Mouse (Mus musculus) left cerebral cortex, postnatal 4 days (tissue): ENCODE measurements at regions not wholly inside any gene's neighbourhood (a gene's known extent, or its start where the extent isn't known, plus 50 kb on each side); places are given as distances from the start of the nearest gene placed in this dataset.

Experiments
- DNase-seq: peaks from one replicate; pipeline ENCODE4 v3.0.0-alpha.2; 2022
- intact Hi-C: fragments of 180-260 bp; cut with DNase I; formaldehyde crosslinking; loops from one replicate; pipeline ENCODE4 v1.15.1; 2025

- intact Hi-C loops = no loop called here
- no peak for DNase-seq
These were observed 340.6 kb upstream of the Tbx3 start for GRCm38 (mm10) chr5:119329860-119330259.

- no peak for DNase-seq
- intact Hi-C loops = no loop called here
These were observed 339.0 kb upstream of the Tbx3 start for GRCm38 (mm10) chr5:119331461-119331860.

- DNase-seq = no peak
- intact Hi-C loops = no loop called here
These were observed 337.8 kb upstream of the Tbx3 start for GRCm38 (mm10) chr5:119332621-119333020.

GRCm38 (mm10) chr5:119335211-119335610 lies 335.3 kb upstream of the Tbx3 start:
- DNase-seq = no peak
- intact Hi-C loops = no loop called here

GRCm38 (mm10) chr5:119335979-119336378 lies 334.5 kb upstream of the Tbx3 start:
- intact Hi-C loops = no loop called here
- no peak for DNase-seq

GRCm38 (mm10) chr5:119337739-119338138 lies 332.7 kb upstream of the Tbx3 start:
- intact Hi-C loops = no loop called here

GRCm38 (mm10) chr5:119338711-119339110 lies 331.8 kb upstream of the Tbx3 start:
- intact Hi-C loops = no loop called here
- DNase-seq = no peak

More at GRCm38 (mm10) chr5:119337739-119338138, 332.7 kb upstream of the Tbx3 start:
- DNase-seq = no peak

- DNase-seq = no peak
- intact Hi-C loops = no loop called here
These were observed 322.2 kb upstream of the Tbx3 start for GRCm38 (mm10) chr5:119348303-119348702.

GRCm38 (mm10) chr5:119349395-119349794 lies 321.1 kb upstream of the Tbx3 start:
- DNase-seq = peak; percentile 24
- intact Hi-C loops = no loop called here

- intact Hi-C loops = no loop called here
- no peak for DNase-seq
These were observed 320.0 kb upstream of the Tbx3 start for GRCm38 (mm10) chr5:119350325-119350915.

GRCm38 (mm10) chr5:119355471-119355870 lies 315.0 kb upstream of the Tbx3 start:
- no peak for DNase-seq
- intact Hi-C loops = no loop called here

- intact Hi-C loops = no loop called here
These were observed 314.4 kb upstream of the Tbx3 start for GRCm38 (mm10) chr5:119356051-119356450.

GRCm38 (mm10) chr5:119359709-119360108 lies 310.8 kb upstream of the Tbx3 start:
- intact Hi-C loops = no loop called here
- DNase-seq = no peak

More at GRCm38 (mm10) chr5:119356051-119356450, 314.4 kb upstream of the Tbx3 start:
- DNase-seq = no peak

- intact Hi-C loops = no loop called here
- no peak for DNase-seq
These were observed 310.1 kb upstream of the Tbx3 start for GRCm38 (mm10) chr5:119360351-119360750.

GRCm38 (mm10) chr5:119361406-119362044 lies 308.9 kb upstream of the Tbx3 start:
- no peak for DNase-seq
- intact Hi-C loops = no loop called here

- DNase-seq = no peak
- intact Hi-C loops = no loop called here
These were observed 308.0 kb upstream of the Tbx3 start for GRCm38 (mm10) chr5:119362452-119362851.

GRCm38 (mm10) chr5:119364250-119364649 lies 306.2 kb upstream of the Tbx3 start:
- intact Hi-C loops = no loop called here
- no peak for DNase-seq

GRCm38 (mm10) chr5:119365157-119365556 lies 305.3 kb upstream of the Tbx3 start:
- intact Hi-C loops = no loop called here
- DNase-seq = no peak

- DNase-seq = no peak
- intact Hi-C loops = no loop called here
These were observed 304.2 kb upstream of the Tbx3 start for GRCm38 (mm10) chr5:119366296-119366695.

GRCm38 (mm10) chr5:119370481-119370880 lies 300.0 kb upstream of the Tbx3 start:
- DNase-seq = no peak
- intact Hi-C loops = no loop called here

GRCm38 (mm10) chr5:119370931-119371330 lies 299.5 kb upstream of the Tbx3 start:
- DNase-seq = peak; percentile 35
- intact Hi-C loops = no loop called here
